Mouse (Mus musculus) hindbrain, postnatal 0 days (tissue): ENCODE measurements at regions not wholly inside any gene's neighbourhood (a gene's known extent, or its start where the extent isn't known, plus 50 kb on each side); places are given as distances from the start of the nearest gene placed in this dataset.
A peak's percentile ranks its signal among the peaks of the same experiment; 100 is the strongest.

Source experiments
- ATAC-seq: fragments of 200-750 bp; cut with Nextera tagmentation; 2 replicates; pipeline ENCODE4 v1.8.0; 2017; ENCODE audit warnings: mild to moderate bottlenecking, moderate TSS enrichment, moderate library complexity
- DNase-seq: peaks from one replicate; pipeline ENCODE4 v3.0.0-alpha.2; 2015; ENCODE audit warnings: low spot score
- H3K27ac ChIP-seq: fragments of 300-500 bp; sonication (generic); 2 replicates; pipeline ENCODE4 v1.5.1; 2014; ENCODE audit warnings: mild to moderate bottlenecking
- H3K27me3 ChIP-seq: fragments of 300-500 bp; sonication (generic); 2 replicates; pipeline ENCODE4 v1.6.1; 2014; ENCODE audit warnings: low read length, mixed read lengths; ENCODE audit not compliant: insufficient read depth
- H3K36me3 ChIP-seq: fragments of 300-500 bp; sonication (generic); 2 replicates; pipeline ENCODE4 v1.6.1; 2014; ENCODE audit warnings: low read length, mixed read lengths; ENCODE audit not compliant: insufficient read depth
- H3K4me1 ChIP-seq: fragments of 300-500 bp; sonication (generic); 2 replicates; pipeline ENCODE4 v1.6.1; 2014; ENCODE audit warnings: antibody characterized with exemption, low read length, mixed read lengths; ENCODE audit not compliant: insufficient read depth
- H3K4me2 ChIP-seq: fragments of 300-500 bp; sonication (generic); 2 replicates; pipeline ENCODE4 v1.6.1; 2014; ENCODE audit warnings: low read depth, mild to moderate bottlenecking, low read length, moderate library complexity, mixed read lengths
- H3K4me3 ChIP-seq: fragments of 300-500 bp; sonication (generic); 2 replicates; pipeline ENCODE4 v1.5.1; 2014; ENCODE audit warnings: low read length
- H3K9ac ChIP-seq: fragments of 300-500 bp; sonication (generic); replicated peaks from 2 replicates; pipeline ENCODE4 v1.6.1; 2014; ENCODE audit warnings: mild to moderate bottlenecking, low read length, moderate library complexity, mixed read lengths
- H3K9me3 ChIP-seq: fragments of 300-500 bp; sonication (generic); 2 replicates; pipeline ENCODE4 v1.6.1; 2016; ENCODE audit warnings: low read length, mixed read lengths
- CTCF ChIP-seq: IDR thresholded peaks from 2 replicates; pipeline ENCODE4 v1.5.1; 2016; ENCODE audit warnings: antibody characterized with exemption, control low read depth, low read depth
- WGBS: fragments of 180-500 bp; shearing (Covaris S2); extraction: QIAGEN DNeasy Blood & Tissue Kit; methylation state at CpG from one replicate; pipeline ENCODE4 v1.1.7; 2014; 5-methylcytosine and 5-hydroxymethylcytosine counted together

DNA sequence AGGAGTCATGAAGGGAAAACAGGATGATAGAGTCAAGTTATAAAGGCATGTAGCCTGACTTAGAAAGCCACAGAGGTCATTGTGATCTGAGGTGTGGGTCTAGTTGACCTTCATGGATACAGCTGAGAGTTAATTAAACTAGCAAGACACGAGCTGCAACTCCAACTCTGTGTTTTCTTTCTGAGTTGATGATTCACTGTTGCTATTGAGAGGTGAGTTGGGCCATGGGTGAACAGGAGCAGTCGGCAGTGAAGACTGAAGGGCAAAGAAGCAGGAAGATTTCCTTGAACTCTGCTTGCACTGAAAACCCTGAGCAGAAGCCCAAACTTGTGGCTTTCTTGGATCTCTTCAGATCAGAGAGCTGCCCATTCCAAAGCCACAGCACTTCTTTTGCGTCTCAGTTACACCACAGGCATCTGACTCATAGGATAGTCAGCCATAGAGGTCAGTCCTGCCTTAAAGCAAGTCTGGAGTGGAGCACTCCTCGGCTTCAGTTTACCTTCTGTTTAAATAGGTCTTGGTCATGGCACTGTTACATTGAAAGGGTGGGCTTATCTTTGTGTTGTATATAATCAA is 151.7 kb upstream of the Trp63 start:
- 80% methylated on average over 4 of the region's 4 CpGs for WGBS
- no peak for DNase-seq
- Histone ChIP-seq H3K4me2 (no peak overlapping the region), H3K4me3 (no peak overlapping the region), H3K27me3 (no peaks in the 10 kb centered on the region), H3K9me3 (no peaks in the 10 kb centered on the region), H3K9ac (no peak overlapping the region), H3K27ac (no peak overlapping the region), H3K36me3 (no peaks in the 10 kb centered on the region), H3K4me1 (0 out of 2 replicates have a peak, but pooled peaks cover 7% of the 10 kb centered on the region)
- no peak for TF ChIP-seq CTCF
- no peak for ATAC-seq

DNA sequence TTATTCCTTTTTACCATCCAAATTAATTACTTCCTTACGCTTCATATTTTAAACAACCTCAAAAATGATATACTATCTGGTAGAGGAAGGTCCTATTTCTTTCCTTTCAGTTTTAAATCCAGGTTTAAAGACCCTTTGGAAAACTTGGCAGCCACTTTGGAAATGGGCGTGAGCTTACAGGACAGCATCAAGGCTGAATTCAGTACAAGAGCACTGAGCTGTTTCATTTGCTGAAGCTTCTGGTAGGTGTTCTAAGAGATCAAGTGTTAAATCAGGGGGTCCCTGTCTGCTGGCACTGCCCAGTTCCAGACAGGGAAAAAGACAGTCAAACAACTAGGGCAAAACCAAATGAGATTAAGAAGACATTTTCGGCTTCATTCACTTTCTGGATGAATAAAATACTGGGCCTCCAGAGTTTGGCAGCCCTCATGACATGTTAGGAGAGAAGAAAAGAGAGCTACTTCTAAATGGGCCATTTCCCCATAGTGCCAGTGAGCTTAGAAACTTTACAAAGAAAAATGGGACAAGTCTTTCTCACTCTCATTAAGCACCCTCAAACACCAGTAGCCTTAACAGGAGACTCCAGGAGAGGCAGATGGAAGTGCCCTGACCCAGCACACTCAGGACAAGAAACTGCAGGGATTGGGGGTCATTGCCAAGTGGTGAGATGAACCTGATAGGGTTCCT is 150.9 kb upstream of the Trp63 start:
- H3K4me1 ChIP-seq, result 0 out of 2 replicates have a peak, but pooled peaks cover 7% of the 10 kb centered on the region
- DNase-seq (peak; percentile 28), ATAC-seq (peak; percentile 45; the same call in 1 of the 2 replicates)
- H3K4me3 ChIP-seq, result no peak overlapping the region
- no peak overlapping the region for H3K9ac ChIP-seq
- no peak overlapping the region for H3K4me2 ChIP-seq
- no peaks in the 10 kb centered on the region for H3K27me3 ChIP-seq
- no peak overlapping the region for H3K27ac ChIP-seq
- no peaks in the 10 kb centered on the region for H3K36me3 ChIP-seq
- no peak for TF ChIP-seq CTCF
- WGBS, result 66% methylated on average over 3 of the region's 3 CpGs
- H3K9me3 ChIP-seq, result no peaks in the 10 kb centered on the region

DNA sequence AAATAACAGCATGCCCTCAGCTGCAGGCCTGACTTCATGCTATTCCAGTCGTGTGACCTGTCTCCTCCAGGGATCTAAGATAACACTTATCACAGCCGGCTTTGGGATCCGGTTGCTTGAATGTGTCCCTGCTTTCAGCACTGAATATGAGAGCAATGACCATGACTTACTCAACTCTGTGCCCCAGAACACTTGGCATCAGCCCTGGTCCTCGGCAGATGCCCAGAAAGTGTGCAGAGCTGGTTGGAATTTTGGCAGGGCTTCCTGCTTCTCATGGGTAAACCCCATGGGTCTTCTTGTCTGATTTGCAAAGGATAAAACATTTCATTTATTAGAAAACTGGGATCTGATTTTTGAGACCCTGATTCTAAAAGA is 150.4 kb upstream of the Trp63 start:
- ATAC-seq (peak; percentile 78), DNase-seq (peak; percentile 89)
- H3K9ac ChIP-seq, result no peak overlapping the region
- TF ChIP-seq CTCF, result no peak
- H3K27me3 ChIP-seq, result no peaks in the 10 kb centered on the region
- 0 out of 2 replicates have a peak, but pooled peaks cover 7% of the 10 kb centered on the region for H3K4me1 ChIP-seq
- H3K9me3 ChIP-seq, result no peaks in the 10 kb centered on the region
- no peak overlapping the region for H3K4me2 ChIP-seq
- no peak overlapping the region for H3K4me3 ChIP-seq
- 32% methylated on average over 4 of the region's 4 CpGs for WGBS
- no peaks in the 10 kb centered on the region for H3K36me3 ChIP-seq
- no peak overlapping the region for H3K27ac ChIP-seq

DNA sequence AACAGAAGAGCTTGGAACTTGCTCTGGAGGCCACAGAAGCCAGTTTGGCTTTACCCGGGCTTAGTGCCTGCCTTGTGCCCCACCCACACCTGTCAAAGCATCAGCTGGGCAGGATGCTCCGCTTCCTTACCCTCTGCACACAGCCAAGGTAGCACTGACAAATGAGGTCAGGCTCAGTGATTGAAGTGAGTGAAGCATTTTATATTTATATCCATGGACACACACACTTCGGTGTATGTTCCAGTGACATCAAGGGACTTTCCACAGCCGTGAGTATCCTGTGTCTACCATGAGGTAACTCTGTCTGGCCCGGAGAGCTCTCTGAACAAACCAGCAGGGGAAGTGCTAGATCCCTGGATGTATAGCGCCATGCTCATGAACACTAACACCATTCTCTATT is 147.0 kb upstream of the Trp63 start:
- ATAC-seq, result no peak
- H3K4me1 ChIP-seq, result 0 out of 2 replicates have a peak, but pooled peaks cover 7% of the 10 kb centered on the region
- H3K9me3 ChIP-seq, result no peaks in the 10 kb centered on the region
- no peaks in the 10 kb centered on the region for H3K27me3 ChIP-seq
- no peak overlapping the region for H3K4me3 ChIP-seq
- H3K36me3 ChIP-seq, result no peaks in the 10 kb centered on the region
- no peak for DNase-seq
- WGBS, result 91% methylated on average over 6 of the region's 6 CpGs
- no peak overlapping the region for H3K9ac ChIP-seq
- no peak overlapping the region for H3K27ac ChIP-seq
- H3K4me2 ChIP-seq, result no peak overlapping the region
- TF ChIP-seq CTCF, result no peak

DNA sequence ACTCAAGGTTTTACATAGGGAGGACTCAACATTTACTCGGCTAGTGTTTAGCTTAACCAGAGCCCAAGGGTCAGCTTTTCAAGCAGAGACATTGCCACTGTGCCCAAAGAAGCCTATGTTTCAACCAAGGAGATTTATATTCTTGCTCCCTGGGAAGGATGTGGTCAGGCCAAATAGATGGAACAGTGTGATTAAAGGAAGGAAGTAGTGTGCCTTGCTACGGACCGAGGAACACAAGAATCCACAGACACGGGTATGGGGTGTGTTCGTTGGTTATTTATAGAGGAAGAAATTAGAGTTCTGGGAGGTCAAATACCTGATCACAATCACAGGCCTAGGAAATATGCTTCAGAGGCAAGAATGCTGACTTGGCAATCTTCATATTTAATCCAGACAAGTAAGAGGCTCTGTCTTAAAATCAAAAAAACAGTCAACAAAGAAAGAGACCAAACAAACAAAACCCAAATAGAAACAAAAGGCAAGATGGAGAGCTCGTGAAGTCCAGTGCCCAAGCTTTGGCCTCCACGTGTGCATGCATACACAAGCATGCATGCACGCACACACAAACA is 133.9 kb upstream of the Trp63 start:
- Histone ChIP-seq H3K36me3 (no peaks in the 10 kb centered on the region), H3K27ac (no peak overlapping the region), H3K9me3 (0 out of 2 replicates have a peak, but pooled peaks cover 3% of the 10 kb centered on the region), H3K27me3 (no peaks in the 10 kb centered on the region), H3K9ac (no peak overlapping the region), H3K4me2 (no peak overlapping the region), H3K4me3 (no peak overlapping the region), H3K4me1 (no peaks in the 10 kb centered on the region)
- TF ChIP-seq CTCF, result no peak
- no peak for ATAC-seq
- no peak for DNase-seq
- 91% methylated on average over 8 of the region's 8 CpGs for WGBS

DNA sequence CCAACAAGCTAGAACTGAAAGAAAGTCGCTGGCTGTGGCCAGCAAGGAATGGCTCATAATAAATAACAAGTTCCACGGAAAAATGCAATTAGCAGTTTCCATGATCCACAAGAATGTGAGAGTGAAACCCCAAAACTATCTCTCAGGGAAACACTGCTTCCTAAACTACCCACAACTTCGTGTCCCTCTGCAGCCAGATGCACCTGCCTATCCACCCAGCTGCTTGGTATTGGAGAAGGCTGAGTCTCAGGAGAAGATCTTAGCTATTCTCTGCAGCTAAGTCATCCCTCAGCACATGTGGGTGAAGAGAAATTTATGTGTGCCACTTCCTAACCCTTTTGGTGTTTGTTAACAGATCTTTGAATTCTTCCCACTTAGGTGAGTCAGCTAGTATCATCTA is 126.4 kb upstream of the Trp63 start:
- Histone ChIP-seq H3K4me2 (no peak overlapping the region), H3K9ac (no peak overlapping the region), H3K36me3 (no peaks in the 10 kb centered on the region), H3K4me3 (no peak overlapping the region), H3K9me3 (no peaks in the 10 kb centered on the region), H3K27ac (no peak overlapping the region), H3K4me1 (no peaks in the 10 kb centered on the region), H3K27me3 (no peaks in the 10 kb centered on the region)
- no peak for TF ChIP-seq CTCF
- ATAC-seq (no peak), DNase-seq (no peak)
- WGBS, result 74% methylated on average over 3 of the region's 3 CpGs

DNA sequence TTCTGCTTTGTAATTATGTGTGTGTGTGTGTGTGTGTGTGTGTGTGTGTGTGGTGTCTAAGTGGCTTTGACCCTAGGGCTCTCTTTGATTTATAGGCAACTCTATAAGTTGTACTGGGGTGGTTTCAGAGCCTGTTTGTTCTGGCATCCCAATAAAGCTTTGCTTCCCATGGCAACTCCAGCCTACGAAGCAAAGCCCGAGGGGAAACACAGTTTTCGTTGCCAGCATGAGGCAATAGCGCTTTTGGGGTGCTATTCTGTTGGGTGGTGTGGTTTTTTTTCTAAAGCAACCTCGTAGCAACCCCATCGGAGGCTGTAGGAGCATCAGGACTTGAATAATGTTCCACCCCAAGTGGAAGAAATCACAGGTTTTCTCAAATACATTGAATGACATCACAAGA is 103.3 kb upstream of the Trp63 start:
- ATAC-seq (no peak), DNase-seq (no peak)
- H3K4me2 ChIP-seq, result no peak overlapping the region
- no peak overlapping the region for H3K27ac ChIP-seq
- no peak for TF ChIP-seq CTCF
- no peaks in the 10 kb centered on the region for H3K36me3 ChIP-seq
- no peaks in the 10 kb centered on the region for H3K9me3 ChIP-seq
- H3K4me1 ChIP-seq, result no peaks in the 10 kb centered on the region
- H3K9ac ChIP-seq, result no peak overlapping the region
- WGBS, result 76% methylated on average over 6 of the region's 6 CpGs
- no peaks in the 10 kb centered on the region for H3K27me3 ChIP-seq
- H3K4me3 ChIP-seq, result no peak overlapping the region
